Mouse (Mus musculus): ENCODE measurements around the gene Gnl1.
A peak's percentile ranks its signal among the peaks of the same experiment; 100 is the strongest.
"Not testable (repeated sequence)": the region's sequence is repeated elsewhere in the genome, so short reads cannot be mapped to it uniquely, and the experiment has no call there.

Gnl1 gene

GRCm38 (mm10) chr17:35994879-35995240, 15.2 kb downstream of the Gnl1 start:
- DNase-seq = no peak

- peak; percentile 94 for DNase-seq
These were observed 17.3 kb downstream of the Gnl1 start for GRCm38 (mm10) chr17:35996949-35997348.

GRCm38 (mm10) chr17:35997713-35998510, 18.3 kb downstream of the Gnl1 start:
- no peak for DNase-seq

GRCm38 (mm10) chr17:35998545-35999305, 19.1 kb downstream of the Gnl1 start:
- DNase-seq = no peak

- DNase-seq = no peak
These were observed 19.7 kb downstream of the Gnl1 start for GRCm38 (mm10) chr17:35999356-35999755.

GRCm38 (mm10) chr17:36000349-36000748, 20.7 kb downstream of the Gnl1 start:
- DNase-seq = no peak

- no peak for DNase-seq
These were observed 21.7 kb downstream of the Gnl1 start for GRCm38 (mm10) chr17:36001121-36001897.

GRCm38 (mm10) chr17:36001966-36002365, 22.3 kb downstream of the Gnl1 start:
- no peak for DNase-seq

- no peak for DNase-seq
These were observed 23.7 kb downstream of the Gnl1 start for GRCm38 (mm10) chr17:36003331-36003730.

GRCm38 (mm10) chr17:36004409-36004808, 24.8 kb downstream of the Gnl1 start:
- not testable (repeated sequence) for DNase-seq

GRCm38 (mm10) chr17:36014977-36015376, 35.3 kb downstream of the Gnl1 start:
- no peak for DNase-seq

- no peak for DNase-seq
These were observed 37.4 kb downstream of the Gnl1 start for GRCm38 (mm10) chr17:36017046-36017445.

- DNase-seq = no peak
These were observed 39.3 kb downstream of the Gnl1 start for GRCm38 (mm10) chr17:36018979-36019378.

- DNase-seq = no peak
These were observed 39.9 kb downstream of the Gnl1 start for GRCm38 (mm10) chr17:36019519-36019918.

GRCm38 (mm10) chr17:36020191-36021073, 40.8 kb downstream of the Gnl1 start, which contains the start of gene H2-T24:
TSS of gene H2-T24 (minus strand) at chr17:36020560.
- DNase-seq = no peak

GRCm38 (mm10) chr17:36021309-36021708, 41.7 kb downstream of the Gnl1 start:
- no peak for DNase-seq

GRCm38 (mm10) chr17:36022098-36022497, 42.4 kb downstream of the Gnl1 start:
- no peak for DNase-seq

GRCm38 (mm10) chr17:36022922-36023321, 43.3 kb downstream of the Gnl1 start:
- no peak for DNase-seq

- DNase-seq = no peak
These were observed 44.3 kb downstream of the Gnl1 start for GRCm38 (mm10) chr17:36023710-36024654.

GRCm38 (mm10) chr17:36025197-36025596, 45.5 kb downstream of the Gnl1 start:
- DNase-seq = no peak

- no peak for DNase-seq
These were observed 46.2 kb downstream of the Gnl1 start for GRCm38 (mm10) chr17:36025901-36026300.

Data from cerebellum, adult 11 months (tissue).